Mouse (Mus musculus): ENCODE measurements around the gene Ebf1. TPM values are rescaled to one million over a fixed set of nuclear protein-coding genes. Genes with fewer than 3 reads are reported as not detected.

Ebf1 gene
- polyA plus RNA-seq, 1 experiment from 2014 or later, result 26.9 TPM

DNA sequence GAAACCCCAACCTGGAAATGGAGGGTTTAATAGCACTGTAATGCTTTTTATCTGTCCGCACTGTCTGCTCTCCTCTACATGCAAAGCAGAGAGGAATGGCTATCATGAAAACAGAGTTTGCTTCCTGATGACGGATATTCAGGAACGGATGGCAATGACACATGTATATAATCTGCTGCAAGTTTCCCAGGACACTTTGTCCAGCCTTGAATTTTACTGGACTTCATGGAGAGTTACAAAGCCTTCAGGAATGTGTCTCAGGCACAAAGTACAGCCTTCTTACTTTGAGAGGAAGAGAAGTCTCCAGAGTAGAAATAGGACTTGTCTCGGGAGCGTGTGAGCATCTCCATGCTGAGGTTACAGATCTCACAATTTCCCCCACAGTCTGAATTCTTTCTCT, 296.7 kb downstream of the Ebf1 start:
- no peak overlapping the region for H3K4me2 ChIP-seq (replicated peaks; ENCODE audit: low read depth, low read length)
- 77% methylated on average over 5 of the region's 5 CpGs for WGBS
- no peaks in the 10 kb centered on the region for H3K9me3 ChIP-seq (ENCODE audit: control insufficient read depth, low read length)
- no peak for ATAC-seq (ENCODE audit: low FRiP score, low TSS enrichment)
- no peaks in the 10 kb centered on the region for H3K36me3 ChIP-seq (ENCODE audit: control insufficient read depth, insufficient read depth, low read length)
- H3K27me3 ChIP-seq (ENCODE audit: control insufficient read depth, insufficient read depth, low read length), result no peaks in the 10 kb centered on the region
- no peaks in the 10 kb centered on the region for H3K4me1 ChIP-seq (ENCODE audit: control insufficient read depth, insufficient read depth, low read length)
- no peak overlapping the region for H3K27ac ChIP-seq (ENCODE audit: low read depth, low read length)
- no peak overlapping the region for H3K4me3 ChIP-seq (ENCODE audit: low read length)
- no peak overlapping the region for H3K9ac ChIP-seq (ENCODE audit: low read depth, low read length)

DNA sequence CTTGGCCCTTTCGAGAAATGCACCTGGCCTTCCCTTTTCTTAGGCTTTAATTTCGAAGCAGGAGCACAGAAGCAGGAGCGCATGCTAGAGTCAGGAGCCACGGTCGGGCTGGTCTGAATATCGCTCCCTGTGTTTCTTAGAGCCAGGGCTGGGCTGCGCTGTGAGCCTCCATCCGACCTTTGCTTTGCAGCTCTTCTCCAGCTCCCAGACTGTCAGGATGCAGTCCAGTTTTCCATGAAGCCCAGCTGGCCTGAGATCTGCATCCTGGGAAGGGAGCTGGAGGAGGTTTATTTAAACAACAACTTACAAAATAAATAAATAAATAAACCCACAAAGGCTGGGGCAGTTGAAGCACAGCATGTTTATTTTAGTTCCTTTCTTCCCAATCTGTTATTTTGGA, 299.9 kb downstream of the Ebf1 start:
- no peak overlapping the region for H3K9ac ChIP-seq (ENCODE audit: low read depth, low read length)
- no peak for ATAC-seq (ENCODE audit: low FRiP score, low TSS enrichment)

GRCm38 (mm10) chr11:44923138-44923537, 306.0 kb downstream of the Ebf1 start:
- H3K9me3 ChIP-seq (ENCODE audit: control insufficient read depth, low read length), result no peaks in the 10 kb centered on the region
- WGBS, result 74% methylated on average over 3 of the region's 3 CpGs
- H3K9ac ChIP-seq (ENCODE audit: low read depth, low read length), result no peak overlapping the region
- H3K4me1 ChIP-seq (ENCODE audit: control insufficient read depth, insufficient read depth, low read length), result 0 out of 2 replicates have a peak, but pooled peaks cover 2% of the 10 kb centered on the region
- H3K27ac ChIP-seq (ENCODE audit: low read depth, low read length), result no peak overlapping the region
- H3K4me3 ChIP-seq (ENCODE audit: low read length), result no peak overlapping the region
- no peaks in the 10 kb centered on the region for H3K36me3 ChIP-seq (ENCODE audit: control insufficient read depth, insufficient read depth, low read length)
- ATAC-seq (ENCODE audit: low FRiP score, low TSS enrichment), result no peak
- H3K4me2 ChIP-seq (replicated peaks; ENCODE audit: low read depth, low read length), result no peak overlapping the region
- no peaks in the 10 kb centered on the region for H3K27me3 ChIP-seq (ENCODE audit: control insufficient read depth, insufficient read depth, low read length)

More for the DNA sequence above, 299.9 kb downstream of the Ebf1 start:
- Histone ChIP-seq H3K9me3 (ENCODE audit: control insufficient read depth, low read length) (no peaks in the 10 kb centered on the region), H3K27ac (ENCODE audit: low read depth, low read length) (no peak overlapping the region), H3K4me3 (ENCODE audit: low read length) (no peak overlapping the region), H3K4me1 (ENCODE audit: control insufficient read depth, insufficient read depth, low read length) (no peaks in the 10 kb centered on the region), H3K27me3 (ENCODE audit: control insufficient read depth, insufficient read depth, low read length) (no peaks in the 10 kb centered on the region), H3K4me2 (replicated peaks; ENCODE audit: low read depth, low read length) (no peak overlapping the region), H3K36me3 (ENCODE audit: control insufficient read depth, insufficient read depth, low read length) (no peaks in the 10 kb centered on the region)
- WGBS, result 52% methylated on average over 8 of the region's 8 CpGs

DNA sequence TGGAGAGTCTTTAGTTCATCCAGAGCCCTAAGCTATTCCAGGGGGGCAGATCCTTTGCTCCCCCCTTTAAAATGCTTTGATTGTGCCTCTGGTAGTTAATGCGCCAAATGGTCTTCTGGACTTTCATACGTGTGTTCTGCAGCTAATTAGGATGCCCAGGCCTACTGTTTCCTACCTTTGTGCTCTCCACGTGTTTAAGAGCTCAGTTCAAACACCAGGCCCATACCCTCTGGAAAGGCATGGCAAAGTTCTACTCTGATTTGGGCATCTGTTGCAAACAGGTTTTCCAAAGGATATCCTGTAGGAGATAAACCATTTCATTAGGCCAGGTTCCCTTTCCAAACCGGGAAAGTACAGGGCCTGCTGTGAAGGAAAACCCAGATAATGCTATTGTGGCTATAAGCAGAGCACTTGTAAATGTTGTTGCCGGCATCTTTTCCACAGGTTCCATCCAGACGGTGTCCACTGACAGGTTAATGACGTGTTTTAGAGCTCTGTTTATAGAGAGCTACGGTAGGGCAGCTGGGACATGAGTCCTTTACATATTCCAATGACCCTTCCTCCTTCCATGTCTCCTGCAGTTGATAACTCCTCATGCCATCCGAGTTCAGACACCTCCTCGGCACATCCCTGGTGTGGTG, 306.9 kb downstream of the Ebf1 start:
- Histone ChIP-seq H3K9me3 (ENCODE audit: control insufficient read depth, low read length) (no peaks in the 10 kb centered on the region), H3K27me3 (ENCODE audit: control insufficient read depth, insufficient read depth, low read length) (no peaks in the 10 kb centered on the region), H3K4me2 (replicated peaks; ENCODE audit: low read depth, low read length) (no peak overlapping the region), H3K4me1 (ENCODE audit: control insufficient read depth, insufficient read depth, low read length) (0 out of 2 replicates have a peak, but pooled peaks cover 2% of the 10 kb centered on the region), H3K4me3 (ENCODE audit: low read length) (no peak overlapping the region), H3K27ac (ENCODE audit: low read depth, low read length) (no peak overlapping the region), H3K9ac (ENCODE audit: low read depth, low read length) (no peak overlapping the region), H3K36me3 (ENCODE audit: control insufficient read depth, insufficient read depth, low read length) (no peaks in the 10 kb centered on the region)
- no peak; the same call in 1 of the 2 replicates for ATAC-seq (ENCODE audit: low FRiP score, low TSS enrichment)
- WGBS, result 52% methylated on average over 10 of the region's 10 CpGs

DNA sequence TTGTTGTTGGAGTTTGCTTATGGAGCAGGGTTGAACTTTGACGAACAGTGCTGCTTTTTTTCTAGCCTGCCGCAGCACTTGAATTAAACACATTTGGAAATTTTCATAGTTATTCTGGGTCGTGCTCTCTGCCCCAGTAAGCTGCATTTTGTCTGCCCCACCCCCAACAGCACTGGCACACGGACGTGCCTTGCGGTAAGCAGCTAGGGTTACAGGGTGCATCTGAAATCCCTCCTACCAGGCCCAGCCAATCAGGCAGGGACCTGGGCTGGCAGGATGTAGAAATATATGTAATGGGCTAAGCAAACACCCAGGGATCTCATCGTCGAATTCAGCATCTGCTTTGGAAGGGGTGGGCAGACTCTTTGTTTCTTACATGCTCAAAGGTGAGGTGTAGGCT, 307.8 kb downstream of the Ebf1 start:
- H3K27me3 ChIP-seq (ENCODE audit: control insufficient read depth, insufficient read depth, low read length), result no peaks in the 10 kb centered on the region
- H3K4me3 ChIP-seq (ENCODE audit: low read length), result no peak overlapping the region
- no peaks in the 10 kb centered on the region for H3K36me3 ChIP-seq (ENCODE audit: control insufficient read depth, insufficient read depth, low read length)
- H3K4me2 ChIP-seq (replicated peaks; ENCODE audit: low read depth, low read length), result no peak overlapping the region
- no peaks in the 10 kb centered on the region for H3K9me3 ChIP-seq (ENCODE audit: control insufficient read depth, low read length)
- 31% methylated on average over 8 of the region's 8 CpGs for WGBS
- ATAC-seq (ENCODE audit: low FRiP score, low TSS enrichment), result no peak
- H3K9ac ChIP-seq (ENCODE audit: low read depth, low read length), result no peak overlapping the region
- H3K4me1 ChIP-seq (ENCODE audit: control insufficient read depth, insufficient read depth, low read length), result 0 out of 2 replicates have a peak, but pooled peaks cover 2% of the 10 kb centered on the region
- H3K27ac ChIP-seq (ENCODE audit: low read depth, low read length), result no peak overlapping the region

DNA sequence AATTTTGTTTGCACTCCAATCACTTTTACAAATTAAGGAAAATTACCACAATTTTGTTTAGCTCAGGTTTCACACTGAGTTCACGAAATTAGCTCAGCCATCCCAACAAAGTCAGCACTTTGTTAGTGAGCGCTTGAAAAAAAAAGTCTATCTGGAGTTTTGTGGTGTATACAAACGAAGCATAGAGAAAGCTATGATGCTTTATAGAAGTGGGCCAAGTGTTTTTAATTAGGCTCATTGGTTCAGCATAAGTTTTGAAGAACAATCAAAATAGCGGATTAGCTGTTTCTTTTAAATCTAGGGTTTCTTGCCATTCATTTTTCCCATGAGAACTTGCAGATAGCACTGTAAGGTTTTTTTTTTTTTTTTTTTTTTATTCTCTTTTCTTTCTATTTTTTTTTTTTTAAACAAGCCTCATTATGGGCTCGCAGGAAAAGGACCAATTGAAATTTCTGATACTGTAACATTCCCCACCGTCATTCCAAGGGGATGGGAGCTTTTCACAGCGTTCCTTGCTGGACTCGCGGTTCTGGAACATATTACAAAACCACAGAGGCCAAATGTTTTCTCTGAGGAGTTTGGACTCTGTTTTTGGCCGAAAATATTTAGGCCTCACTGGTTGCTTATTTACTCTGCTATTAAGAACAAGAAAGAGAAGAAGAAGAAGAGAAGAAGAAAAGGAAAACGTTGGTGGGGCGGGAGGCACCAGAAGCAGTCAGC, 308.8 kb downstream of the Ebf1 start:
- H3K9ac ChIP-seq (ENCODE audit: low read depth, low read length), result no peak overlapping the region
- no peaks in the 10 kb centered on the region for H3K27me3 ChIP-seq (ENCODE audit: control insufficient read depth, insufficient read depth, low read length)
- ATAC-seq (ENCODE audit: low FRiP score, low TSS enrichment), result no peak
- 85% methylated on average over 12 of the region's 12 CpGs for WGBS
- no peak overlapping the region for H3K27ac ChIP-seq (ENCODE audit: low read depth, low read length)
- H3K36me3 ChIP-seq (ENCODE audit: control insufficient read depth, insufficient read depth, low read length), result no peaks in the 10 kb centered on the region
- H3K4me1 ChIP-seq (ENCODE audit: control insufficient read depth, insufficient read depth, low read length), result 0 out of 2 replicates have a peak, but pooled peaks cover 2% of the 10 kb centered on the region
- H3K4me3 ChIP-seq (ENCODE audit: low read length), result no peak overlapping the region
- H3K4me2 ChIP-seq (replicated peaks; ENCODE audit: low read depth, low read length), result no peak overlapping the region
- no peaks in the 10 kb centered on the region for H3K9me3 ChIP-seq (ENCODE audit: control insufficient read depth, low read length)

DNA sequence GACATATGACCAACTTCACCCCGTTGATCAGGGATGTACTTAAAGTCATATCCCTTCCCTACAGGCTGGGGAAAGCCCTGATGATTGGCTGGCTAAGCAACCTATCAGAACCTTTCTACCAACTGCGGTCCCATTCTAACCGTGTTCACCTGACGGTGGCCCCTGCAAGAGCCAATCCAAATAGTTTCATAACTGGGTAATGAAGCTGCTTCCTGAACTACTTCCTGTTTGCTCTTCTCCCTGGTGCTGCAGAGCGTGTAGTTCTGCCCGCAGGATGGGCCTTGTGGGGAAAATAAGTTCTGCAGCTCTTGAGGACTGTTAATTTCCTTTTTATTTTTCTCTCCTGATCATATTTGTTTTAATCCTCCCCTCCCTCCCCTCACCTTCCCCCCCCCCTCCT, 311.3 kb downstream of the Ebf1 start:
- 81% methylated on average over 6 of the region's 6 CpGs for WGBS
- Histone ChIP-seq H3K9ac (ENCODE audit: low read depth, low read length) (no peak overlapping the region), H3K4me2 (replicated peaks; ENCODE audit: low read depth, low read length) (no peak overlapping the region), H3K4me3 (ENCODE audit: low read length) (no peak overlapping the region), H3K27ac (ENCODE audit: low read depth, low read length) (no peak overlapping the region), H3K4me1 (ENCODE audit: control insufficient read depth, insufficient read depth, low read length) (0 out of 2 replicates have a peak, but pooled peaks cover 2% of the 10 kb centered on the region), H3K36me3 (ENCODE audit: control insufficient read depth, insufficient read depth, low read length) (no peaks in the 10 kb centered on the region), H3K9me3 (ENCODE audit: control insufficient read depth, low read length) (no peaks in the 10 kb centered on the region), H3K27me3 (ENCODE audit: control insufficient read depth, insufficient read depth, low read length) (no peaks in the 10 kb centered on the region)
- no peak for ATAC-seq (ENCODE audit: low FRiP score, low TSS enrichment)

DNA sequence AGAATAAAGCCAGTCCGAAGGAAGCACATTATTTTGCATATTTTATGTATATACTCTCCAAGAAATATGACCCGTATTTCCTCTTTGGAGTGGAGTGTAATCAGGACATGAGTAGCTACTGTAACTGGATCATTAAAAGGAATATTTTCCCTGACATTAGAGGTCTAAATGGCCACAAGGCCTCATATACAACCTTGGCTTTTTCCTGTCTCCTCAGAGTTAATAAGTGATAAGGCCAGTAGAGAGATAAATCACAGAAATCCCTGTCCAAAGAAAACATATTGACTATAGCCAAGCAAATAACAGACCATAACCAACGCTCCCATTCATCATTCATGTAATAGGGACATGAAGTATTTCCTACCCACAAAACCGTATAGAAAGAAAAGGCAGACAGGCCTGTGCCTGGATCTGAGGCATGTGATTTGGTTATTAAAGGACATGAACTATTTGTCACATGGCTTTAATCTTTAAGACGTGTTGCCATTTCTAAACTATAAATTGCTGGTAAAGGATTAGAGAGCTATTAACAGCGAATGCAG, 315.9 kb downstream of the Ebf1 start:
- 52% methylated on average over 6 of the region's 6 CpGs for WGBS
- Histone ChIP-seq H3K9me3 (ENCODE audit: control insufficient read depth, low read length) (no peaks in the 10 kb centered on the region), H3K9ac (ENCODE audit: low read depth, low read length) (no peak overlapping the region), H3K4me3 (ENCODE audit: low read length) (no peak overlapping the region), H3K4me2 (replicated peaks; ENCODE audit: low read depth, low read length) (no peak overlapping the region), H3K36me3 (ENCODE audit: control insufficient read depth, insufficient read depth, low read length) (no peaks in the 10 kb centered on the region), H3K27me3 (ENCODE audit: control insufficient read depth, insufficient read depth, low read length) (no peaks in the 10 kb centered on the region), H3K4me1 (ENCODE audit: control insufficient read depth, insufficient read depth, low read length) (no peaks in the 10 kb centered on the region), H3K27ac (ENCODE audit: low read depth, low read length) (no peak overlapping the region)
- ATAC-seq (ENCODE audit: low FRiP score, low TSS enrichment), result peak; percentile 52; the same call in 1 of the 2 replicates

GRCm38 (mm10) chr11:44943781-44944180, 326.7 kb downstream of the Ebf1 start:
- Histone ChIP-seq H3K27ac (ENCODE audit: low read depth, low read length) (no peak overlapping the region), H3K9ac (ENCODE audit: low read depth, low read length) (no peak overlapping the region), H3K27me3 (ENCODE audit: control insufficient read depth, insufficient read depth, low read length) (no peaks in the 10 kb centered on the region), H3K4me2 (replicated peaks; ENCODE audit: low read depth, low read length) (no peak overlapping the region), H3K9me3 (ENCODE audit: control insufficient read depth, low read length) (no peaks in the 10 kb centered on the region), H3K4me1 (ENCODE audit: control insufficient read depth, insufficient read depth, low read length) (no peaks in the 10 kb centered on the region), H3K4me3 (ENCODE audit: low read length) (no peak overlapping the region), H3K36me3 (ENCODE audit: control insufficient read depth, insufficient read depth, low read length) (no peaks in the 10 kb centered on the region)
- WGBS, result 90% methylated on average over 4 of the region's 4 CpGs
- no peak for ATAC-seq (ENCODE audit: low FRiP score, low TSS enrichment)
